17 mouse cellular contexts compared by ENCODE assay signal in genomic region chr10:67497144-67497892, GRCm38 (mm10).
"Had no signal": no experiment of that assay in that cellular context is flagged by ENCODE, and none has a peak within 500 bp of the region (broad histone marks: within the 10 kb centered on the region; RNA-seq: fewer than 3 reads in every experiment).

No protein-coding gene starts in this region.

- DNase-seq: kidney, adult 8-10 months; kidney, postnatal 10 days; kidney, postnatal 4 days; liver; liver, embryonic 13.5 days; liver, postnatal 0 days; lung, postnatal 14 days; retina, postnatal 1 day; right cerebral cortex, postnatal 4 days; thymus, postnatal 4 days had no signal

- H3K9me3 ChIP-seq: limb, embryonic 12.5 days; liver, embryonic 13.5 days; lung, embryonic 15.5 days; midbrain, embryonic 12.5 days; neural tube, embryonic 15.5 days had no signal

- H3K4me2 ChIP-seq: limb, embryonic 12.5 days; liver, embryonic 13.5 days; lung, embryonic 15.5 days; midbrain, embryonic 12.5 days; neural tube, embryonic 15.5 days had no signal

- H3K4me1 ChIP-seq: limb, embryonic 12.5 days; liver, embryonic 13.5 days; lung, embryonic 15.5 days; midbrain, embryonic 12.5 days; neural tube, embryonic 15.5 days had no signal

- H3K4me3 ChIP-seq: layer of hippocampus, adult 2 months; limb, embryonic 12.5 days; liver, embryonic 13.5 days; lung, embryonic 15.5 days; midbrain, embryonic 12.5 days; neural tube, embryonic 15.5 days had no signal

- H3K9ac ChIP-seq: limb, embryonic 12.5 days; liver, embryonic 13.5 days; liver, postnatal 0 days; lung, embryonic 15.5 days; midbrain, embryonic 12.5 days; neural tube, embryonic 15.5 days had no signal

- H3K27me3 ChIP-seq: limb, embryonic 12.5 days; liver, embryonic 13.5 days; lung, embryonic 15.5 days; midbrain, embryonic 12.5 days; neural tube, embryonic 15.5 days had no signal

- H3K36me3 ChIP-seq: limb, embryonic 12.5 days; liver, embryonic 13.5 days; lung, embryonic 15.5 days; midbrain, embryonic 12.5 days; neural tube, embryonic 15.5 days had no signal

- H3K27ac ChIP-seq: layer of hippocampus, adult 2 months; limb, embryonic 12.5 days; liver, embryonic 13.5 days; lung, embryonic 15.5 days; macrophage; midbrain, embryonic 12.5 days; neural tube, embryonic 15.5 days; stomach, postnatal 0 days had no signal

- ATAC-seq: liver, postnatal 0 days had no signal
